Mouse (Mus musculus): ENCODE data around the gene Adgrl1.

DNA sequence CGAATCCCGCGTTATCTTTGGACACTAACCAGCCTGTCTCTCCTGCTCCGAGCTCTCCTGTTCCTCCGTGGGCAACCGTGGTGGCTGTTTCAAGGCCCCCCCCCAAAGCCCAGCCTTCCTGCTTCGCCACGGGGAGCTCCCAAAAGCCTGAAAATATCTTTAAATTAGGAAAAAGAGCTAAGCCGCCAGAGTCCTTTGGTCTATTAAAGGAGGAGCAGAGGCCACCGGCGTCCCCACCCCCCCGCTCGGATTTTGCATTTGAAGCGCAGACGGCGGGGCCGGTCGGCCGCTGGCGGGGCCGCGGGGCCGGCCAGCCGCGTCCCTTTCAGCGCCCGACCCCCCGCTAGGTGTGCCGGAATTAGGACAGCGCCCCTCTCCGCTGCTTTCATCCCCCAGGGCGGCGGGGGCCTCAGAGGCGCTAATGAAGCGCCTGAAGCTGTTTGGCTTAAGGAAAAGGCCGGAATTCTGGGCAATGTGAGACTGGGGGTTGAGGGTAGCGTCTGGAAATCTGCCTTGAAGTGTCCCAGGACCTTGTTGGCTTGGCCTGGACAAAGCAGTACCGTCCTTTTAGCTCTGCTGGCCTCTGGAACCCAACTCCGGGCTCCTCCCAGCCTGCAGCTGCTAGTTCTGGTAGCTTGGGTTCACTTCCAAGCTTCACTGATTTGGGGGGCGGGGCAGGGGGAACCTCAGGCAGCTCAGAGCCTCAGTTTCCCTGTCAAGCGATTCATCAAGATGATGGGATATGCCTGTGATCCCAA lies 23.6 kb upstream of the Adgrl1 start:
- TF ChIP-seq CTCF (IDR thresholded peaks at IDR 0.05; ENCODE audit: control insufficient read depth, insufficient read depth, insufficient replicate concordance, low read depth, low read length) (no peak), POLR2A (IDR thresholded peaks at IDR 0.05; ENCODE audit: control insufficient read depth, low read depth, low read length) (no peak)
